In the genomic region with DNA sequence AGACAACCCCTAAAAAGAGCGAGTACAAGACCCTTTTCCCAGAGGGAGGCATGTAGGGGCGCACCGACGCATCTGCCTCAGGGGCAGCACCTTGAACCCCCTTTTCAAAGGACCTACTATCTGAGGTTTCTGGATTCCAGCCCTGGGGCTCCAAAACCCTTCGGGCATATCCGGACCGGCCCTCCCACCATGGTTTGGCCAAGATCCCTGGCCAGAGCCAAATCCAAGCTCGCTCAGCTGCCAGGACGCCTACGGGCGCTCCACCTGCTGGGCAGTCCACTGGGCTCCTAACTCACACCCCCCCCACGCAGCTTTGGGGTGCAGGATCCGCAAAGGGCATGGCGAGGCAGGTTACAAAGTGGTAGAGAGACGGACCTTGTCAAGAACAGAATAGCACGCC, we compare ENCODE assay signal across 8 mouse cellular contexts. TPM values are rescaled to one million over a fixed set of nuclear protein-coding genes. Genes with fewer than 3 reads are reported as not detected.
DNase-seq lines count a peak whose midpoint lies in the region; ATAC-seq and TF ChIP-seq lines count a peak whose summit lies in the region.

No protein-coding gene starts in this region.

- WGBS in embryonic facial prominence, embryonic 15.5 days: 46% methylated on average over 16 of the region's 16 CpGs
- WGBS in hindbrain, embryonic 10.5 days: 67% methylated on average over 16 of the region's 16 CpGs
- 75% methylated on average over 16 of the region's 16 CpGs for WGBS in limb, embryonic 11.5 days
- WGBS in midbrain, postnatal 0 days: 51% methylated on average over 16 of the region's 16 CpGs

- H3K4me1 ChIP-seq in embryonic facial prominence, embryonic 15.5 days: peaks cover 39% of the 10 kb centered on the region
- peaks cover 62% of the 10 kb centered on the region for H3K4me1 ChIP-seq in hindbrain, embryonic 10.5 days (replicated peaks)
- H3K4me1 ChIP-seq in limb, embryonic 11.5 days (ENCODE audit: control insufficient read depth, insufficient read depth, low read length): peaks cover 12% of the 10 kb centered on the region
- peaks cover 5% of the 10 kb centered on the region; the same call in 1 of the 2 replicates for H3K4me1 ChIP-seq in midbrain, postnatal 0 days (ENCODE audit: insufficient read depth, low read length)

- no peaks in the 10 kb centered on the region for H3K9me3 ChIP-seq in embryonic facial prominence, embryonic 15.5 days (replicated peaks)
- H3K9me3 ChIP-seq in hindbrain, embryonic 10.5 days: no peaks in the 10 kb centered on the region
- no peaks in the 10 kb centered on the region for H3K9me3 ChIP-seq in limb, embryonic 11.5 days (ENCODE audit: control insufficient read depth, low read length)
- H3K9me3 ChIP-seq in midbrain, postnatal 0 days (ENCODE audit: low read length): no peaks in the 10 kb centered on the region

- ATAC-seq in embryonic facial prominence, embryonic 15.5 days (ENCODE audit: insufficient number of reproducible peaks, low FRiP score, low TSS enrichment, low read depth): no peak
- ATAC-seq in limb, embryonic 11.5 days (ENCODE audit: insufficient number of reproducible peaks, low FRiP score, low TSS enrichment, low read depth): no peak
- ATAC-seq in midbrain, postnatal 0 days (ENCODE audit: low FRiP score): no peak
- ATAC-seq in CD4-positive, CD25-positive, alpha-beta regulatory T cell, adult 4 months: no peak

- peak; percentile 59 for DNase-seq in urinary bladder, postnatal 14 days (ENCODE audit: low spot score)
- no peak for DNase-seq in urinary bladder, postnatal 10 days (ENCODE audit: low spot score)
- no peak for DNase-seq in hindbrain, embryonic 10.5 days (ENCODE audit: low spot score)
- DNase-seq in limb, embryonic 11.5 days (ENCODE audit: low spot score): no peak
- peak; percentile 50 for DNase-seq in midbrain, postnatal 0 days (ENCODE audit: low spot score)
- no peak for DNase-seq in thymus, postnatal 10 days (ENCODE audit: low spot score in 2 of 2)

- no peaks in the 10 kb centered on the region for H3K36me3 ChIP-seq in embryonic facial prominence, embryonic 15.5 days
- H3K36me3 ChIP-seq in hindbrain, embryonic 10.5 days: no peaks in the 10 kb centered on the region
- no peaks in the 10 kb centered on the region for H3K36me3 ChIP-seq in limb, embryonic 11.5 days (ENCODE audit: control insufficient read depth, insufficient read depth, low read length)
- no peaks in the 10 kb centered on the region for H3K36me3 ChIP-seq in midbrain, postnatal 0 days (ENCODE audit: insufficient read depth, low read length)

- H3K27me3 ChIP-seq in embryonic facial prominence, embryonic 15.5 days: peaks cover 10% of the 10 kb centered on the region
- H3K27me3 ChIP-seq in hindbrain, embryonic 10.5 days (ENCODE audit: insufficient read depth, poor library complexity, severe bottlenecking): peaks cover 62% of the 10 kb centered on the region
- peaks cover 16% of the 10 kb centered on the region for H3K27me3 ChIP-seq in limb, embryonic 11.5 days (ENCODE audit: control insufficient read depth, insufficient read depth, low read length)
- H3K27me3 ChIP-seq in midbrain, postnatal 0 days (ENCODE audit: insufficient read depth, low read length): peaks cover 13% of the 10 kb centered on the region; the same call in 1 of the 2 replicates

- 0 out of 2 replicates have a peak overlapping the region, but pooled peaks have one; percentile 4 for H3K27ac ChIP-seq in embryonic facial prominence, embryonic 15.5 days (replicated peaks)
- H3K27ac ChIP-seq in hindbrain, embryonic 10.5 days: peak overlapping the region; percentile 80; the same call in 1 of the 2 replicates
- H3K27ac ChIP-seq in limb, embryonic 11.5 days (replicated peaks; ENCODE audit: low read depth, low read length): no peak overlapping the region
- 0 out of 2 replicates have a peak overlapping the region, but pooled peaks have one; percentile 9 for H3K27ac ChIP-seq in midbrain, postnatal 0 days (ENCODE audit: low read depth, low read length)

- H3K4me2 ChIP-seq in embryonic facial prominence, embryonic 15.5 days (replicated peaks): peak overlapping the region; percentile 98
- peak overlapping the region; percentile 90; the same call in 1 of the 2 replicates for H3K4me2 ChIP-seq in limb, embryonic 11.5 days (ENCODE audit: low read depth, severe bottlenecking)
- H3K4me2 ChIP-seq in midbrain, postnatal 0 days (ENCODE audit: low read depth, low read length, poor library complexity, severe bottlenecking): peak overlapping the region; percentile 82

- H3K9ac ChIP-seq in embryonic facial prominence, embryonic 15.5 days: no peak overlapping the region
- H3K9ac ChIP-seq in limb, embryonic 11.5 days (ENCODE audit: low read length): no peak overlapping the region
- peak overlapping the region; percentile 48; the same call in 1 of the 2 replicates for H3K9ac ChIP-seq in midbrain, postnatal 0 days (replicated peaks; ENCODE audit: low read length, poor library complexity, severe bottlenecking)

- peak overlapping the region; percentile 59 for H3K4me3 ChIP-seq in embryonic facial prominence, embryonic 15.5 days (replicated peaks)
- H3K4me3 ChIP-seq in hindbrain, embryonic 10.5 days: peak overlapping the region; percentile 63
- H3K4me3 ChIP-seq in limb, embryonic 11.5 days (ENCODE audit: low read depth, low read length): no peak overlapping the region
- peak overlapping the region; percentile 43 for H3K4me3 ChIP-seq in midbrain, postnatal 0 days (ENCODE audit: low read depth, low read length)

- peak; percentile 37; the same call in 1 of the 2 replicates for TF ChIP-seq CTCF in midbrain, postnatal 0 days (IDR thresholded peaks at IDR 0.05)

RNA-seq across cellular contexts. Expression of a gene that starts 0.7 kb away (rescaled TPM):
- polyA plus RNA-seq in embryonic facial prominence, embryonic 15.5 days (2015; fragmentation: Nextera tagmentation; extraction: Ambion mirVana): 12.2 and 12.8 TPM in 2 replicates
- 3.8 and 5.9 TPM in 2 replicates for polyA plus RNA-seq in hindbrain, embryonic 10.5 days (2016; fragmentation: Nextera tagmentation; extraction: Ambion mirVana)
- polyA plus RNA-seq in limb, embryonic 11.5 days (2014; fragmentation: Nextera tagmentation; extraction: Ambion mirVana): 1.8 and 1.9 TPM in 2 replicates
- total RNA-seq in midbrain, postnatal 0 days (2014; rRNA removed): 13.2 and 15.3 TPM in 2 replicates
- 8.1 and 10.8 TPM in 2 replicates for polyA plus RNA-seq in midbrain, postnatal 0 days (2015; fragmentation: Nextera tagmentation; extraction: Ambion mirVana)
- polyA plus RNA-seq in CD4-positive, CD25-positive, alpha-beta regulatory T cell, adult 4 months (2017; shearing (Covaris generic)): not detected

Comparison
In these comparisons a context has a peak if more than half of its experiments do, and no peak if none do; other contexts are left out.
1. DNase-seq: peak in urinary bladder, postnatal 14 days (single experiment) and midbrain, postnatal 0 days (single experiment); none in urinary bladder, postnatal 10 days (single experiment), hindbrain, embryonic 10.5 days (single experiment), limb, embryonic 11.5 days (single experiment) and thymus, postnatal 10 days (0 of 2).
2. Peak in every context shown above with its lines, with median percentiles within 50 percentile points of each other: H3K4me2 ChIP-seq.